Mouse (Mus musculus) cerebellum, adult 2 months (tissue): Measurements from ENCODE around the gene Lsp1. TPM values are rescaled to one million over a fixed set of nuclear protein-coding genes. Genes with fewer than 3 reads are reported as not detected.

Experiments used
- DNase-seq, 2 experiments: peaks; one replicate each; pipeline ENCODE4 v3.0.0; 2021
- H3K27ac ChIP-seq: fragments of 200-500 bp; 2 replicates; pipeline ENCODE4 v1.5.1; 2012; ENCODE audit warnings: low read length, control low read depth, inconsistent platforms; ENCODE audit not compliant: insufficient read depth
- H3K27me3 ChIP-seq: fragments of 200-500 bp; 2 replicates; pipeline ENCODE4 v1.6.1; 2012; ENCODE audit warnings: inconsistent platforms, mild to moderate bottlenecking, low read length, moderate library complexity; ENCODE audit not compliant: control insufficient read depth, insufficient read depth
- H3K4me1 ChIP-seq: fragments of 200-500 bp; 2 replicates; pipeline ENCODE4 v1.6.1; 2011; ENCODE audit warnings: low read length; ENCODE audit not compliant: control insufficient read depth, insufficient read depth
- H3K4me3 ChIP-seq: fragments of 200-500 bp; replicated peaks from 2 replicates; pipeline ENCODE3; 2011; ENCODE audit warnings: mild to moderate bottlenecking, low read depth, low read length, control low read depth; ENCODE audit not compliant: insufficient read depth
- CTCF ChIP-seq: fragments of 200-500 bp; IDR thresholded peaks from 2 replicates; pipeline ENCODE4 v1.5.1; 2011; ENCODE audit warnings: low read depth, mild to moderate bottlenecking, control low read depth, low read length, moderate library complexity, borderline replicate concordance; ENCODE audit not compliant: insufficient read depth
- POLR2A ChIP-seq: fragments of 200-500 bp; IDR thresholded peaks from 2 replicates; pipeline ENCODE4 v1.6.1; 2011; ENCODE audit warnings: low read length, control low read depth, borderline replicate concordance; ENCODE audit not compliant: insufficient read depth
- WGBS: fragments of 180-500 bp; shearing (Covaris S2); methylation state at CpG from one replicate; pipeline ENCODE4 v1.1.7; 2018; 5-methylcytosine and 5-hydroxymethylcytosine counted together
- polyA plus RNA-seq: library from polyadenylated mRNA; depleted of rRNA; stranded (reverse); fragments of >200 nt; gene quantifications from 2 replicates; pipeline ENCODE4 v1.2.3, GENCODE M21; 2012; rRNA removed

Gene Lsp1
- 4.2 and 5.9 TPM in 2 replicates for polyA plus RNA-seq

DNA sequence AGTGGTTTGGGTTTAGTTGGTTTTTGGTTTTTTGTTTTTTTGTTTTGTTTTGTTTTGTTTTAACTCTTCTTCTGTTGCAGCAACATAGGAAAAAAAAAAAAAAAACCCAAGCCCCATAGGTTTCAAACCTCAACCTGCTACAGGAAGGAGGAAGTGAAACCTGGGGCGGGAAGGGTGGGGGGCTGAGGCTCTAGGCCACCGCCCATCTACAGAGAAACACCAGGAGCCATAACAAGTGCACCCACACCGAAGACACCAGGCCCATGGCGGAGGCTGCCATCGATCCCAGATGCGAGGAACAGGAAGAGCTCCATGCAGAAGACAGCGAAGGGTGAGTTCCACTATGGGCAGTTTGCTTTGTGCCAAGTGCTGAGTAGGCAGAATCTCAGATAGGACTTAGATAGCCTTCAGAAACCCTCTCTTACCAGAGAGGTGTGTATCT is at the start of gene Lsp1:
Gene Lsp1, plus strand, starts transcription at position 174 of the 442 bp plus-strand sequence.
- TF ChIP-seq POLR2A: no peak
- no peak for TF ChIP-seq CTCF
- no peaks in the 10 kb centered on the region for H3K27me3 ChIP-seq
- peaks cover 23% of the 10 kb centered on the region for H3K4me1 ChIP-seq
- H3K4me3 ChIP-seq: no peak within 1 kb of the TSS
- no peak within 1 kb of the TSS for H3K27ac ChIP-seq
- DNase-seq: no peak
- WGBS: 97% methylated on average over 7 of the region's 7 CpGs

DNA sequence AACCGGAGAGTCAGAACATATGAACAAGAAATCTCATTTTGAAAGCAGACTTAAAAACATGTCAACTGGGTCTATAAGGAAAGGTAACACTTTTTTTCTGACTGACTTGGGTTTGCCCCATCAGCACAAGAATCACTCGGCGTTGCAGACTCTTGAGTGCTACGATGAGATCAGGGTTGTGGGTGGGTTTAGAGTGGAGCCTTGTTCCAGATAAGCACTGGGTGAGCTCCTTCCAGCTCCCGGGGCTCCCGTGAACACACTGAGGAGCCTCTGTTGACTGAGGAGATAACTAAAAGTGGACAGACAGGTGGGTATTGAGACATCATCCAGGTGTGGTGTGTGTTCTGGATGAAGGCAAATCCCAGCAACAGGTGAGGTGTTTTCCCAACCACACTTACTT is 47.3 kb upstream of the Lsp1 start:
- 95% methylated on average over 6 of the region's 6 CpGs for WGBS
- Histone ChIP-seq H3K4me3 (no peak overlapping the region), H3K27me3 (no peaks in the 10 kb centered on the region; the same call in 1 of the 2 replicates), H3K27ac (no peak overlapping the region), H3K4me1 (no peaks in the 10 kb centered on the region)
- TF ChIP-seq POLR2A (no peak), CTCF (no peak)
- DNase-seq: no peak

DNA sequence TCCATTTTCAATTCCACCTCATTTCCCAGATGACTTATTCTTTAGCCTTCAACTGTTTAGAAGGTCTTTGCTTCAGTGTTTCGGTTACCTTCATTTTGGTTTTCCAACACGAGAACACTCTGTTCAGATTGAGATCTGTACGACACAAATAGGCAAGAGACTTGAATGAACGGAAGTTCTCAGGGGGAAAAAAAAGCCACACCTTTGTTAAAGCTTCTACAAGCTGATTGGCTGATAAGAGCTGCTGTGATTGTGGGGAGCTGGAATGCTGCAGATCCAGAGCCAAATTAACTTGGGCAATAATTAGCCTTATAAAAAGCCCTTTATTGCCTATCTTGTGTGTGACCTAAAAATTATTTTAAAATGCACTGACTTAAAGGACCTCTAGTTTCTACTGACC is 45.3 kb upstream of the Lsp1 start:
- WGBS: 76% methylated on average over 4 of the region's 4 CpGs
- no peak overlapping the region for H3K27ac ChIP-seq
- no peaks in the 10 kb centered on the region for H3K4me1 ChIP-seq
- no peak for DNase-seq
- no peaks in the 10 kb centered on the region; the same call in 1 of the 2 replicates for H3K27me3 ChIP-seq
- no peak overlapping the region for H3K4me3 ChIP-seq
- TF ChIP-seq CTCF (no peak), POLR2A (no peak)

DNA sequence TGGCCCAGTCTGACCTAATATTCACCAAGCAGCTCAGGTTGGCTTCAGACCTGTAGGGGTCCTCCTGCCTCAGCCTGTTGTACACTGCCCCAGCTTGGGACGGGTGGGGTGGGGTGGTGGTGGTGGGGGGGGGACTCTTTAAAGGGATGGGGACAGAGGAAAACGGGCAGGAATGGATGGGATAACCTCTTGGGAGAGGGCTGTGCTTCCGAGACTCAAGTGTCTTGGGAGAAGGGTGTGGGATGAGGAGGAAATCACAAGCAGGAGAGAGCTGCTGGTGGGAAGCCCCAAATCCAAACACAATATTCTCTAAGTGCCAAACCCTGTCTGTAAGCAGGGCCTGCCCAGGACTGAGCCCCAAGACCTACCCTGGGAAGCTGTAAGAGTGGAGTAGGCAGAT is 44.4 kb upstream of the Lsp1 start:
- 73% methylated on average over 3 of the region's 3 CpGs for WGBS
- no peak for DNase-seq

DNA sequence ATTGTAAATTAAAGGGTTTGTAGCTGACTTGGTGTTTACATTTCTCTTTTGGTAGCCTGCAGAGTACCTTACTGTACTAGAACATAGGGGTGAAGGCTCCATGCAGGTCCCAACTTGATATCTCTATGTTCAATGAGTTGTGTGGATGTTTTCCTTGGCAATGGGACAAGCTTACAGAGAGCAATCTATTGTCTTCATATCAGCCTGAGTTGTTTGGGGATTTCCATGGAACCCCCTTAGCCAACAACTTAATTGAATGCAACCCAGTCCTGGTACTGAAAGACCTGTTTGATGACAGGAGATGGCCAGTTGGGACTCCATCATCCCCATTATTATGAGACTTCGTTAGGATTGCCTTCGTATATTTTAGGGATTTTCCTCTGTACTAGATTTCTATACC is 42.6 kb upstream of the Lsp1 start:
- H3K27me3 ChIP-seq: no peaks in the 10 kb centered on the region; the same call in 1 of the 2 replicates
- H3K4me3 ChIP-seq: no peak overlapping the region
- TF ChIP-seq POLR2A (no peak), CTCF (no peak)
- no peaks in the 10 kb centered on the region for H3K4me1 ChIP-seq
- no peak overlapping the region for H3K27ac ChIP-seq
- WGBS: 99% methylated on average over 2 of the region's 2 CpGs
- DNase-seq: no peak

More for the DNA sequence above, 44.4 kb upstream of the Lsp1 start:
- no peak for TF ChIP-seq POLR2A
- TF ChIP-seq CTCF: no peak
- Histone ChIP-seq H3K4me3 (no peak overlapping the region), H3K27me3 (no peaks in the 10 kb centered on the region; the same call in 1 of the 2 replicates), H3K4me1 (no peaks in the 10 kb centered on the region), H3K27ac (no peak overlapping the region)

DNA sequence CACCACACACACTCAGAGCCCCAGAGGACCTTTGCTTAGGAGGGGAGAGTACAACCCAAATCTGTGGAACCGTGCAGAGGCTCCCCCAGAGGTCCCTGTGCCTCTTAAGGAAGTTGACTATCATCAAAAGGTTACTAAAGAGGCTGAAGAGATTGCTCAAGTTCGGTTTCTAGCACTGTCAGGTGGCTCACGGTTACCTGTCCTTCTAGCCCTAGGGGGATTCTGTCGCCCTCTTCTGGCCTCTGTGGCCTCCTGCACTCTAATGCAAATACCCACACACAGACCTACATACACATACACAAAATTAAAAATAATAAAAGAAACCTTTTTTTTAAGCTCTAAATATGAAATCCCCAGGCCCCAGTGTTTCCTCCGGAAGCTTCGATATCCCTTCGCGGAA is 41.9 kb upstream of the Lsp1 start:
- Histone ChIP-seq H3K27ac (no peak overlapping the region), H3K4me3 (no peak overlapping the region), H3K27me3 (no peaks in the 10 kb centered on the region; the same call in 1 of the 2 replicates), H3K4me1 (no peaks in the 10 kb centered on the region)
- WGBS: 90% methylated on average over 8 of the region's 8 CpGs
- DNase-seq: no peak
- TF ChIP-seq CTCF: no peak
- TF ChIP-seq POLR2A: no peak

DNA sequence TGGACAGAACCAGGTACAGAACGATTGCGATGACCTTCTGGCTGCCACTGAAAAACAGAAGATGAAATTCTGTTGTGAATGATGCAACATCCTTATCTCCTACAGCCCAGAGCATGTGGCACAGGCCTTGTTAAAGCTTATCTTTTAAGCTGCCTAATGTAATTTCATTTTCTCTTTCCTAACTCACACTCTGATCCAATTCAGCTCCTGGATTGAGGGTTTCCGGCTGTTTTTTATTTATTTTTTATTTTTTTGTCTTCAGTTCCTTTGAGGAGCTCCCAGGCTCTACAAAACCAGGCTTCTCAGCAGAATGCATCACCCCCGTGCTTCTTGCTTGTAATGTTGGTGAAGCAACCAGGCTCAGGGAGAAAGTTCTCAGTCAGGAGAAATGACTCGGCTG is 40.7 kb upstream of the Lsp1 start:
- DNase-seq: no peak
- H3K27ac ChIP-seq: no peak overlapping the region
- WGBS: 84% methylated on average over 5 of the region's 5 CpGs
- no peak overlapping the region for H3K4me3 ChIP-seq
- no peaks in the 10 kb centered on the region for H3K4me1 ChIP-seq
- H3K27me3 ChIP-seq: no peaks in the 10 kb centered on the region; the same call in 1 of the 2 replicates
- TF ChIP-seq POLR2A (no peak), CTCF (no peak)

DNA sequence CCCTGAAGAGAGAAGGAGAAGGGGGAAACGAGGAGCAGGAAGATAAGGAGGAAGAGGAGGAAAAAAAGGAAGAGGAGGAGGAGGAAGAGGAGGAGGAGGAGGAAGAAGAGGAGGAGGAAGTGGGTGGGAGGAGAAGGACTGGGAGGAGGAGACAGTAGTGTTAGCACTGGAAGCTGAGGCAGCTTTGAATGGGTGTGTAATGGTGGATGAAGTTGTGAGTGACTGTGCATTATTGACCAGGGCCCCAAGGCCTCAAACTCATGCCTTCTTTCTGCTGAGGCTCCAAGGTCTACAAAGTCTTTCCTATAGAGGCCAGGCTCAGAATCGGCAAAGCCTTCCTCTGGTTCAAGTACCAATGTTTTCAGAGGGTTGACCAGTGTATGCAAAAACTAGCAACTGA is 38.8 kb upstream of the Lsp1 start:
- no peak overlapping the region for H3K27ac ChIP-seq
- 68% methylated on average over 2 of the region's 2 CpGs for WGBS

More for the DNA sequence above, 38.8 kb upstream of the Lsp1 start:
- TF ChIP-seq CTCF (no peak), POLR2A (no peak)
- Histone ChIP-seq H3K4me1 (no peaks in the 10 kb centered on the region), H3K4me3 (no peak overlapping the region), H3K27me3 (no peaks in the 10 kb centered on the region; the same call in 1 of the 2 replicates)
- DNase-seq: no peak
